Mouse (Mus musculus) megakaryocyte-erythroid progenitor cell, adult 5-6 weeks (primary cell): ENCODE data around the gene Ppef1. TPM values are rescaled to one million over a fixed set of nuclear protein-coding genes. Genes with fewer than 3 reads are reported as not detected.

Experiments used
- ATAC-seq: replicated peaks from 2 replicates; pipeline ENCODE4 v1.8.0; 2016; ENCODE audit warnings: mild to moderate bottlenecking, inconsistent platforms; ENCODE audit not compliant: severe bottlenecking, poor library complexity, low FRiP score, low TSS enrichment
- total RNA-seq, 2 experiments: library from RNA; stranded (forward) in 1 of 2; stranded (reverse) in 1 of 2; fragments of 200-1000, 215-1000 nt in 1 of 2; fragments of >200 nt in 1 of 2; fragmentation: Nextera tagmentation in 1 of 2; gene quantifications; 2 replicates each; pipeline ENCODE4 v1.2.3; 2014 to 2017

The Ppef1 gene
- total RNA-seq, 2 experiments from 2014 or later, result not detected

- ATAC-seq, result no peak
Observed at GRCm38 (mm10) chrX:160601053-160601452, 134.5 kb downstream of the Ppef1 start.

DNA sequence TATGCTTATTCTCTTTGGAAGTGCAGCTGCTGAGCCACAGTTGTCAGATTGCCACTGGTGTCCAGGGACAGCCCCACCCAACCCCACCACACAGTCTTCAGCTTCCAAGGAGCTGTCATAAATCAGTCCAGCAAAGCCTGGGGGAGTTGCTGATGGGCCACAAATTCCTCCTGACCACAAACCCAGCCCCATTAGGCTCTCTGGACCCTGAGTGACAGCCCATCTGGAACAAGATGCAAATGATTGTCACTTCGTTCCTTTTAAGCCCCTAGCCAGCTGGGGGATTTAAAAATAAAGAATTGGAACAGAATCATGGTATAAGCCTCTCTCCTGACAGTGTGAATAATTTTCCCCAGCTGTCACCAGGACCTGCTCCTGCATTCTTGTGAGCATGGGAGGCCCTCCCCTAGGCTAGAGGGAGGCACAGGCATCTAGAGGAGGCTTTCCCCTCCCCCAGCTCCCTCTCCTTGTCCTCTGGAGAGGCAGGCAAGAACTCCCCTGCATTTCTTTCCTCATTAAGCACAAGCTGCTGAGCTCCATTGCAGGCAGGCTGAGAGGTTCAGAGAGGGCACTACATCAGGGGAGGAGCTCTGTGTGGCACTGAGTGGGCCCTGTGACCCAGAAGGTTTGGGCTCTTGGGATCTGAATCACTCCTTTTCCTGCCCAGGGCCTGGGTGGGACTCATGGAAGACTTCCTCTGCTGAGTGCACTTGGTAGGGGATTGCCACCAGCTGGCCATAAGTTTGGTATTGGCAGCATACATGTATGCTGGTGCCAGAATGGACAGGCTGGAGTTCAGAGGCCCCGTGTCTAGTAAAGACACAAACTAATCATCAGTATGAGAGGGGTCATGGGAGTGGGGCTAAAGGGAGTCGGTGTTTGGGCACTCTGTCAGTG lies 136.8 kb downstream of the Ppef1 start:
- ATAC-seq, result no peak

DNA sequence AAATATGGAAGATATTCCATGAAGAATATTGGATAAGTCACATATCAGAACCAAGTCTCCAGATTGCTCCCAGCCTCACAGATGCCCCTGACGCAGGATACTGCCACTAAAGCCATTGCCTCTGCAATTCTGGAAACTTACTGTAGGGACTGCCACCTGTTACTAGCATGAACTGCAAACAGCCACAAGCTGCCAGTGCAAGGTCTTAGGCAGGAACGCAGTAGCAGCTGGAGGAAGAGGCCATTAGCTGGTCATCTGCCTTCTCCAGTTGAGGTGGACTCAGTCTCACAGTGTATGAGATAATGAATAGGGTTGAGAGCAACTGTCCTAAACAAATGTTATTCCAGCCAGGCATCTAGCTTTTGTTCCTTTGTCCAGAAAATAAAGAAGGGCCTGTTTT lies 137.5 kb downstream of the Ppef1 start:
- ATAC-seq, result no peak

DNA sequence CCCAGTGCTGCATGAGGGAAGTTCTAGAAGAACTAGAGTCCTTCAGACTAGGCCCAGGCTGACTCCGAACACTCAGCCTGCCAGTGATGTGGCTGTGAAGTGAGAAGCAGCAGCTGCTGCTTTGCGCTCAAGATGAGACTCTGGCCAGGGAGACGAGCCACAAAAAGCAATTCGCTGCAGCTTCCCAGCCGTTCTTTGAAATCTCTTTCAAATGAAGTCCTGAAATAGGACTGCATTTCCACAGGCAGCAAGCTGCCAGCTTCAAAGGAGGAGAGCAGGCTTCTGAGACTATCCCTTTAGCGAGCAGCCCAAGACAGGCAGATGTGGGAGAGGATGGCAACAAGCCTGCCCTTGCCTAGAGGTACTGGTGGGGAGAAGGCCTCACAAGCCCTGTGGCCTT lies 142.6 kb downstream of the Ppef1 start:
- no peak for ATAC-seq

DNA sequence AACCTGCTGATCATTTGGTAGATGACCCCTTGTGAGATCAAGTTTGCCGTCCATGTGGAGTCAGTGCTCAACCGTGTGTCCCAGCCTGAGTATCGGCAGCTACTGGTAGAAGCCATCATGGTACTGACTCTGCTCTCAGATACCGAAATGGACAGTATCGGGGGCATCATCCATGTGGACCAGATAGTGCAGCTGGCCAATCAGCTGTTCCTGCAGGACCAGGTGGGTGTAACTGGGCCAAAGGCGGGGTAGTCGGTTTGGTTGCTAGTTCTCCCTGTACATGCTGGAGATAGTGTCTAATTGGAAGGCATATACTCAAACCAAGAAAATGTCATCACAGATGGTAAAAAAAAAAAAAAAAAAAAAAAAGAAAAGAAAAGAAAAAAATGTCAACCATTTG lies 145.4 kb downstream of the Ppef1 start:
- ATAC-seq, result no peak

- no peak for ATAC-seq
Observed at GRCm38 (mm10) chrX:160588523-160588922, 147.0 kb downstream of the Ppef1 start.

- ATAC-seq, result no peak
Observed at GRCm38 (mm10) chrX:160585110-160585509, 150.5 kb downstream of the Ppef1 start.

DNA sequence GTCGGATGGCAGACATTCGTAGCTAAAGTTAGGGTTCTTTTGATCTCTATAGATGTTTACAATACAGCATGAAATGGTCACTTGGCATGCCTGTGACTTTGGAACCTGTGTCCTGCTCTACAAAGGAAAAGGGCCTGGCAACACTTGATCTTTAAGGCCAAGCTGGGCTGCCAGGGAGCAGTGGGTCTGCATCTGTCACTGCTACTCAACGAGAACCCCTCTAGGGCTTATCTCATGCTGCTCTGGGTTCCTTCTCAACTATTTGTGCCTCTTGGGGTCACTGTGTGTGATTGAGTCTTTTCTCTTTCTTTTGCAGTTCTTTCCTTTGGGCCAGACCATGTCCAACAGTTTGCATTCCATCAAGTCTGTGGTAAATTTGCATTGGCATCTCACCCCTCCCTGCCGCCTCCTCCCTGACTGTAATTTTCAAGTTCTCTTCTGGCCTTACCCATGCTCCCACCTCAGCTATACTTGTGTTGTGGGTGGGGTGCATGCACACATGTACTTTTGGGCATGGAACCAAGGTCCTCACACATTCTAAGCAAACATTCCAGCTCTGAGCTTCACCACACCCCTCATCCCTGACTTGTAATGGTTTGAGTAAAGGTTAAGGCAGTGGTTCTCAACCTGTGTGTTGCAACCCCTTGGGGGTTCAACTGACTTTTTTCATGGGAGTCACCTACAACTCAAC lies 151.3 kb downstream of the Ppef1 start:
- no peak for ATAC-seq

GRCm38 (mm10) chrX:160583589-160583988 lies 152.0 kb downstream of the Ppef1 start:
- ATAC-seq, result no peak

Other genes starting within 250 kb of the Ppef1 start
- gene Phka2, start 233.6 kb downstream of the Ppef1 start, total RNA-seq (2014; fragmentation: Nextera tagmentation), result 46.3 and 60.7 TPM in 2 replicates
- 30.5 and 32.0 TPM in 2 replicates for gene Phka2, start 233.6 kb downstream of the Ppef1 start, total RNA-seq (2017)
- gene Rs1, start 32.2 kb upstream of the Ppef1 start, total RNA-seq (2014; fragmentation: Nextera tagmentation), result not detected in 2 replicates
- gene Rs1, start 32.2 kb upstream of the Ppef1 start, total RNA-seq (2017), result not detected in 2 replicates
- gene Gja6, start 171.3 kb upstream of the Ppef1 start, total RNA-seq (2014; fragmentation: Nextera tagmentation), result 0.64 TPM in 1 of 2 replicates, not detected in the other
- gene Gja6, start 171.3 kb upstream of the Ppef1 start, total RNA-seq (2017), result 0.08 TPM in 1 of 2 replicates, not detected in the other